20 mouse cellular contexts compared by ENCODE assay signal in genomic region chr10:84374996-84375395, GRCm38 (mm10).
A peak's percentile ranks its signal among the peaks of the same experiment; 100 is the strongest.
DNase-seq lines count a peak whose midpoint lies in the region; ATAC-seq lines count a peak whose summit lies in the region.
"Had no signal": no experiment of that assay in that cellular context is flagged by ENCODE, and none has a peak within 500 bp of the region (broad histone marks: within the 10 kb centered on the region; RNA-seq: fewer than 3 reads in every experiment).

No protein-coding gene starts in this region.

- no peaks in the 10 kb centered on the region for H3K27me3 ChIP-seq in heart, embryonic 10.5 days (ENCODE audit: insufficient read depth, poor library complexity, severe bottlenecking)
- H3K27me3 ChIP-seq in midbrain, embryonic 10.5 days (ENCODE audit: low read depth, poor library complexity, severe bottlenecking) = no peaks in the 10 kb centered on the region
- no peaks in the 10 kb centered on the region for H3K27me3 ChIP-seq in midbrain, embryonic 16.5 days (ENCODE audit: control insufficient read depth, insufficient read depth, low read depth, low read length)
- H3K27me3 ChIP-seq: forebrain, embryonic 13.5 days had no signal

- 93% methylated on average over 18 of the region's 18 CpGs for WGBS in heart, embryonic 10.5 days
- WGBS in midbrain, embryonic 10.5 days = 96% methylated on average over 18 of the region's 18 CpGs
- WGBS in midbrain, embryonic 16.5 days = 94% methylated on average over 18 of the region's 18 CpGs

- H3K4me3 ChIP-seq in heart, embryonic 10.5 days = no peak overlapping the region
- no peak overlapping the region for H3K4me3 ChIP-seq in midbrain, embryonic 10.5 days
- H3K4me3 ChIP-seq in midbrain, embryonic 16.5 days (ENCODE audit: low read depth, low read length) = no peak overlapping the region
- H3K4me3 ChIP-seq: forebrain, embryonic 10.5 days; forebrain, embryonic 13.5 days had no signal

- ATAC-seq in cerebellum, adult (ENCODE audit: insufficient number of reproducible peaks, low FRiP score, low TSS enrichment) = no peak
- ATAC-seq in midbrain, embryonic 16.5 days = no peak
- ATAC-seq: CD4-positive, CD25-positive, alpha-beta regulatory T cell, adult 4 months; forebrain, embryonic 13.5 days; forebrain, embryonic 16.5 days; hindbrain, postnatal 0 days; inflammation-experienced regulatory T-cells, adult 6 months; intestine, embryonic 16.5 days had no signal

- H3K9me3 ChIP-seq in heart, embryonic 10.5 days = no peaks in the 10 kb centered on the region
- H3K9me3 ChIP-seq in midbrain, embryonic 10.5 days (replicated peaks) = no peaks in the 10 kb centered on the region
- no peaks in the 10 kb centered on the region for H3K9me3 ChIP-seq in midbrain, embryonic 16.5 days (replicated peaks; ENCODE audit: control insufficient read depth, low read length, poor library complexity, severe bottlenecking)
- H3K9me3 ChIP-seq: forebrain, embryonic 10.5 days; forebrain, embryonic 13.5 days had no signal

- DNase-seq in cerebellum, postnatal 10 days = peak; percentile 81 to 86
- DNase-seq in heart, embryonic 10.5 days (ENCODE audit: low spot score) = peak; percentile 47
- no peak for DNase-seq in heart, postnatal 10 days
- no peak for DNase-seq in midbrain, embryonic 10.5 days (ENCODE audit: low spot score)
- DNase-seq: adrenal gland, postnatal 14 days; gastrocnemius, postnatal 10 days; gastrocnemius, postnatal 36 days; heart, postnatal 36 days; kidney, adult 18-20 months had no signal

- peaks cover 22% of the 10 kb centered on the region for H3K4me1 ChIP-seq in heart, embryonic 10.5 days
- peaks cover 29% of the 10 kb centered on the region for H3K4me1 ChIP-seq in midbrain, embryonic 10.5 days
- H3K4me1 ChIP-seq in midbrain, embryonic 16.5 days (ENCODE audit: control insufficient read depth, insufficient read depth, low read length) = peaks cover 11% of the 10 kb centered on the region

- no peak overlapping the region for H3K27ac ChIP-seq in heart, embryonic 10.5 days
- 0 out of 2 replicates have a peak overlapping the region, but pooled peaks have one; percentile 3 for H3K27ac ChIP-seq in midbrain, embryonic 10.5 days (replicated peaks)
- H3K27ac ChIP-seq in midbrain, embryonic 16.5 days (ENCODE audit: low read length) = no peak overlapping the region
- H3K27ac ChIP-seq: forebrain, embryonic 10.5 days; forebrain, embryonic 13.5 days; hindbrain, embryonic 14.5 days; hindbrain, postnatal 0 days had no signal

- intact Hi-C loops in heart, postnatal 10 days (cut with DNase I) = no loop called here

- H3K4me2 ChIP-seq in midbrain, embryonic 16.5 days (ENCODE audit: low read length) = no peak overlapping the region
- H3K4me2 ChIP-seq: forebrain, embryonic 13.5 days; heart, embryonic 11.5 days; hindbrain, embryonic 14.5 days had no signal

- no peak overlapping the region for H3K9ac ChIP-seq in midbrain, embryonic 16.5 days (ENCODE audit: low read depth, low read length)
- H3K9ac ChIP-seq: forebrain, embryonic 13.5 days; hindbrain, embryonic 14.5 days had no signal

- peaks cover 49% of the 10 kb centered on the region for H3K36me3 ChIP-seq in heart, embryonic 10.5 days
- peaks cover 83% of the 10 kb centered on the region for H3K36me3 ChIP-seq in midbrain, embryonic 10.5 days
- peaks cover 14% of the 10 kb centered on the region for H3K36me3 ChIP-seq in midbrain, embryonic 16.5 days (ENCODE audit: control insufficient read depth, insufficient read depth, low read length)

Comparison
In these comparisons a context has a peak if more than half of its experiments do, and no peak if none do; other contexts are left out.
1. DNase-seq: peak in cerebellum, postnatal 10 days (2 of 2) and heart, embryonic 10.5 days (single experiment); none in heart, postnatal 10 days (0 of 2) and midbrain, embryonic 10.5 days (single experiment).